Mouse (Mus musculus): Measurements from ENCODE around the gene Slc9a2. TPM values are rescaled to one million over a fixed set of nuclear protein-coding genes. Genes with fewer than 3 reads are reported as not detected.
"Not testable (repeated sequence)": the region's sequence is repeated elsewhere in the genome, so short reads cannot be mapped to it uniquely, and the experiment has no call there.

The Slc9a2 gene
- polyA plus RNA-seq, 1 experiment from 2014 or later: 0.04 TPM

DNA sequence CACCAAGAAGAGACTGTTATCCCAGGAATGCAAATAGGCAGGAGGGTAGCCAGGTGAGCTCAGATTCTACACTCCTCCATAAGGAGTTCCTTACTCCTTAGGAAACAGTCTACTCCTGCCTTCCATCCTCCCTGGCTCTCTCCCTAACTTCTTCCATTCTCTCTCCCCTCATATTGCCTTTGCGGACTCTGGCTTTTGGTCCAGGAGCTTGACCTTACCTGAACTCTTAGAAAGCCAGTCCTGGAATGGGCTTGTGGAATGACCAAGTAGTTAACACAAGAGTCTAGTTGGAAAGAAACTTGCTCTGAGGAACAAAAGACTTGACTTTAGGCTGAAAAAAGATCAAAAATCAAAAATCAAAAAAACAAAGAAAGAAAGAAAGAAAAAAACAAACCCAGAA, 48.3 kb downstream of the Slc9a2 start:
- ATAC-seq (ENCODE audit: low read depth): no peak

GRCm38 (mm10) chr1:40737671-40738070, 57.3 kb downstream of the Slc9a2 start:
- no peaks in the 10 kb centered on the region for H3K36me3 ChIP-seq
- no peaks in the 10 kb centered on the region for H3K4me1 ChIP-seq (replicated peaks)
- H3K4me2 ChIP-seq: no peak overlapping the region
- no peak overlapping the region for H3K27ac ChIP-seq (replicated peaks)
- 78% methylated on average over 8 of the region's 8 CpGs for WGBS
- H3K4me3 ChIP-seq: no peak overlapping the region
- H3K9me3 ChIP-seq: no peaks in the 10 kb centered on the region
- H3K9ac ChIP-seq: no peak overlapping the region
- no peaks in the 10 kb centered on the region for H3K27me3 ChIP-seq
- no peak for ATAC-seq (ENCODE audit: low read depth)

More for the DNA sequence above, 48.3 kb downstream of the Slc9a2 start:
- Histone ChIP-seq H3K36me3 (no peaks in the 10 kb centered on the region), H3K27me3 (no peaks in the 10 kb centered on the region), H3K27ac (replicated peaks) (no peak overlapping the region), H3K4me2 (no peak overlapping the region), H3K4me1 (replicated peaks) (no peaks in the 10 kb centered on the region), H3K9me3 (no peaks in the 10 kb centered on the region), H3K4me3 (no peak overlapping the region), H3K9ac (no peak overlapping the region)
- 96% methylated on average over 1 of the region's 1 CpGs for WGBS

DNA sequence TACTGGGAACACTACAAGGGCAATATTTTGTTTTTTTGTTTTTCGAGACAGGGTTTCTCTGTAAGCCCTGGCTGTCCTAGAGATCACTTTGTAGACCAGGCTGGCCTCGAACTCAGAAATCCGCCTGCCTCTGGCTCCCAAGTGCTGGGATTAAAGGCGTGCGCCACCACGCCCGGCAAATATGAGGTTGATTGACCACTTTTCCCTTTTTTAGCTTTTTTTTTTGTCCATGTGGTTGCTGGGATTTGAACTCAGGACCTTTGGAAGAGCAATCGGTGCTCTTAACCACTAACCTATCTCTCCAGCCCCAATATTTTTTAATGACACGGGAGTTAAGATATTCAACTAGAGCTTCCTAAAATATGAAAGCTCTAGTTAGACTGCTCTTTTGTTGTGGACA, 57.9 kb downstream of the Slc9a2 start:
- not testable (repeated sequence) for H3K9me3 ChIP-seq; H3K27ac ChIP-seq (replicated peaks); ATAC-seq (ENCODE audit: low read depth); H3K4me3 ChIP-seq; H3K4me1 ChIP-seq (replicated peaks); H3K36me3 ChIP-seq; H3K4me2 ChIP-seq; H3K9ac ChIP-seq; H3K27me3 ChIP-seq
- WGBS: 94% methylated on average over 9 of the region's 9 CpGs

DNA sequence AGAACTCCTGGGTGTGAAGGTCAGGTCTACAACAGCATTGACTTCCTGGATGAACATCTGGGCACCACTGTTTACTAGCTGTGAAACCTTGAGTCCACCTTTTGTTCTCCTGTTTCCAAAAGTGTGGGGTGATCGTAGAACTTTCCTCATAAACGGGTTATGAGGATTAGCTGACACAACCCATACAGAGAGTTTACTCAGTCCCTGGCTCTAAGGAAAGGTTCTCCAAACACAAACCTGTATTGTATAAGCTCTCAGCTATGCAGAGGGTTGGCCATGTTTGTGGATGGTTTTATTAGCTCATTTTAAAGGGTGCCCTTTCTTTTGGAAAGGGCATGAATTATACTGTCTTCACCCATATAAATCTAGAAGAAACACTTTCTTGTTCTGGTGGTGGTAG, 60.4 kb downstream of the Slc9a2 start:
- H3K27me3 ChIP-seq: no peaks in the 10 kb centered on the region
- ATAC-seq (ENCODE audit: low read depth): no peak
- 85% methylated on average over 2 of the region's 2 CpGs for WGBS
- no peaks in the 10 kb centered on the region for H3K4me1 ChIP-seq (replicated peaks)
- H3K9me3 ChIP-seq: no peaks in the 10 kb centered on the region
- H3K36me3 ChIP-seq: no peaks in the 10 kb centered on the region
- no peak overlapping the region for H3K4me2 ChIP-seq
- H3K4me3 ChIP-seq: no peak overlapping the region
- no peak overlapping the region for H3K27ac ChIP-seq (replicated peaks)
- no peak overlapping the region for H3K9ac ChIP-seq

- Histone ChIP-seq H3K4me2 (no peak overlapping the region), H3K27me3 (no peaks in the 10 kb centered on the region), H3K9ac (no peak overlapping the region), H3K4me3 (no peak overlapping the region), H3K36me3 (no peaks in the 10 kb centered on the region), H3K27ac (replicated peaks) (no peak overlapping the region), H3K4me1 (replicated peaks) (no peaks in the 10 kb centered on the region), H3K9me3 (no peaks in the 10 kb centered on the region)
- no peak for ATAC-seq (ENCODE audit: low read depth)
- 75% methylated on average over 5 of the region's 5 CpGs for WGBS
These were observed 65.7 kb downstream of the Slc9a2 start for GRCm38 (mm10) chr1:40746089-40746488.

- Histone ChIP-seq H3K4me2 (no peak overlapping the region), H3K9ac (no peak overlapping the region), H3K36me3 (no peaks in the 10 kb centered on the region), H3K4me3 (no peak overlapping the region), H3K27ac (replicated peaks) (no peak overlapping the region), H3K27me3 (no peaks in the 10 kb centered on the region), H3K4me1 (replicated peaks) (0 out of 2 replicates have a peak, but pooled peaks cover 4% of the 10 kb centered on the region), H3K9me3 (no peaks in the 10 kb centered on the region)
- WGBS: 84% methylated on average over 6 of the region's 6 CpGs
- no peak for ATAC-seq (ENCODE audit: low read depth)
These were observed 79.5 kb downstream of the Slc9a2 start for GRCm38 (mm10) chr1:40759751-40760445.

DNA sequence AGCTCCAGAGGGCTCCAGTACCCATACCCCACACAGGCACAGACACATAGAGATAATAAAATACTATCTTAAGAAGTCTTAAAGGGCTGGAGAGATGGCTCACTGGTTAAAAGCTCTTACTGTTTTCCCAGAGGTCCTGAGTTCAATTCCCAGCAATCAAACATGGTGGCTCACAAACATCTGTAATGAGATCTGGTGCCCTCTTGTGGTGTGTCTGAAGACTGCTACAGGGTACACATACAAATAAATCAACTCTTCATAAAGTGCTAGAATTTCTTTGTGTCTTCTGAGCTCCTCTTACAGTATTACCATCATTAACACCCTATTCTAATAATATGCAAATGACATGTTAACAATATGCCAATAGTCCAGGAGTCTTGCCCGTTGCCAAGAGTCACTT, 83.7 kb downstream of the Slc9a2 start:
- Histone ChIP-seq H3K4me3 (no peak overlapping the region), H3K9ac (no peak overlapping the region), H3K4me2 (no peak overlapping the region), H3K27me3 (no peaks in the 10 kb centered on the region), H3K36me3 (no peaks in the 10 kb centered on the region), H3K9me3 (no peaks in the 10 kb centered on the region), H3K4me1 (replicated peaks) (no peaks in the 10 kb centered on the region), H3K27ac (replicated peaks) (no peak overlapping the region)
- ATAC-seq (ENCODE audit: low read depth): no peak
- WGBS: 69% methylated on average over 1 of the region's 1 CpGs

- H3K4me2 ChIP-seq: no peak overlapping the region
- WGBS: 38% methylated on average over 15 of the region's 15 CpGs
- no peak overlapping the region for H3K27ac ChIP-seq (replicated peaks)
- no peaks in the 10 kb centered on the region for H3K27me3 ChIP-seq
- ATAC-seq (ENCODE audit: low read depth): no peak
- no peak overlapping the region for H3K9ac ChIP-seq
- no peaks in the 10 kb centered on the region; the same call in 1 of the 2 replicates for H3K4me1 ChIP-seq (replicated peaks)
- no peaks in the 10 kb centered on the region for H3K9me3 ChIP-seq
- H3K4me3 ChIP-seq: no peak overlapping the region
- no peaks in the 10 kb centered on the region for H3K36me3 ChIP-seq
These were observed 84.4 kb downstream of the Slc9a2 start for GRCm38 (mm10) chr1:40764701-40765275.

DNA sequence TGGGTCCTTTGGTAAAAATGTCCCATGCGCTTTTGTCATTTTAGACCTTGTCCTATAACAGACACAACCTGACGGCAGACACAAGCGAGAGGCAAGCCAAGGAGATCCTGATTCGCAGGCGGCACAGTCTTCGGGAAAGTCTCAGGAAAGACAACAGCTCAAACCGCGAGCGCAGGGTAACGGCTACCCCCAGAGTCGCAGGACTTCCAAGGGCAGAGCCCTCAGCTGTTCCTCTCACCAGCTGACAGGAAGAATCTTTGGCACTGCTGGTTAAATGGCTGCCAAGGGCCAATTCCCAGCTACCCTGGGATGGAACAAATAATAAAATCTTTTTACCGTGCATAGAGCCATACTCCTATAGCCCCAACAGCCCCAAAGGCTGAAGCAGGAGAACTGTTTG, 85.1 kb downstream of the Slc9a2 start:
- Histone ChIP-seq H3K27ac (replicated peaks) (no peak overlapping the region), H3K4me1 (replicated peaks) (no peaks in the 10 kb centered on the region; the same call in 1 of the 2 replicates), H3K27me3 (no peaks in the 10 kb centered on the region), H3K4me3 (no peak overlapping the region), H3K36me3 (no peaks in the 10 kb centered on the region), H3K9ac (no peak overlapping the region), H3K9me3 (no peaks in the 10 kb centered on the region), H3K4me2 (no peak overlapping the region)
- ATAC-seq (ENCODE audit: low read depth): no peak
- 79% methylated on average over 12 of the region's 12 CpGs for WGBS

DNA sequence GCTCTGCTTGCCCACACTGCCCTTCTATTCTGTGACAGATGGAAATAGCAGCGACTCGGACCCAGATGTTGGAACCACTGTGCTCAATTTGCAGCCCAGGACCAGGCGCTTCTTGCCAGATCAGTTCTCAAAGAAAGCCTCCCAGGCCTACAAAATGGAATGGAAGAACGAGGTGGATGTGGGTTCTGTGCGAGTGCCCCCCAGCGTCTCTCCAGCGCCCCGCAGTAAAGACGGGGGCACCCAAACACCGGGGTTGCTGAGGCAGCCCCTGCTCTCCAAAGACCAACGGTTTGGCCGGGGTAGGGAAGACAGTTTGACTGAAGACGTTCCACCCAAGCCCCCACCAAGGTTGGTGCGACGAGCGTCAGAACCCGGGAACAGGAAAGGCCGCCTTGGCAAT, 87.2 kb downstream of the Slc9a2 start:
- H3K27me3 ChIP-seq: no peaks in the 10 kb centered on the region
- H3K4me3 ChIP-seq: no peak overlapping the region
- no peak overlapping the region for H3K4me2 ChIP-seq
- no peaks in the 10 kb centered on the region; the same call in 1 of the 2 replicates for H3K4me1 ChIP-seq (replicated peaks)
- no peaks in the 10 kb centered on the region for H3K36me3 ChIP-seq
- H3K9me3 ChIP-seq: no peaks in the 10 kb centered on the region
- no peak overlapping the region for H3K27ac ChIP-seq (replicated peaks)
- H3K9ac ChIP-seq: no peak overlapping the region
- 86% methylated on average over 18 of the region's 18 CpGs for WGBS
- no peak for ATAC-seq (ENCODE audit: low read depth)

- Histone ChIP-seq H3K36me3 (peaks cover 4% of the 10 kb centered on the region), H3K9ac (no peak overlapping the region), H3K4me3 (no peak overlapping the region), H3K9me3 (no peaks in the 10 kb centered on the region), H3K4me2 (no peak overlapping the region), H3K27ac (replicated peaks) (no peak overlapping the region), H3K4me1 (replicated peaks) (no peaks in the 10 kb centered on the region; the same call in 1 of the 2 replicates), H3K27me3 (no peaks in the 10 kb centered on the region)
- 30% methylated on average over 6 of the region's 6 CpGs for WGBS
- no peak for ATAC-seq (ENCODE audit: low read depth)
These were observed 88.2 kb downstream of the Slc9a2 start for GRCm38 (mm10) chr1:40768606-40769005.

DNA sequence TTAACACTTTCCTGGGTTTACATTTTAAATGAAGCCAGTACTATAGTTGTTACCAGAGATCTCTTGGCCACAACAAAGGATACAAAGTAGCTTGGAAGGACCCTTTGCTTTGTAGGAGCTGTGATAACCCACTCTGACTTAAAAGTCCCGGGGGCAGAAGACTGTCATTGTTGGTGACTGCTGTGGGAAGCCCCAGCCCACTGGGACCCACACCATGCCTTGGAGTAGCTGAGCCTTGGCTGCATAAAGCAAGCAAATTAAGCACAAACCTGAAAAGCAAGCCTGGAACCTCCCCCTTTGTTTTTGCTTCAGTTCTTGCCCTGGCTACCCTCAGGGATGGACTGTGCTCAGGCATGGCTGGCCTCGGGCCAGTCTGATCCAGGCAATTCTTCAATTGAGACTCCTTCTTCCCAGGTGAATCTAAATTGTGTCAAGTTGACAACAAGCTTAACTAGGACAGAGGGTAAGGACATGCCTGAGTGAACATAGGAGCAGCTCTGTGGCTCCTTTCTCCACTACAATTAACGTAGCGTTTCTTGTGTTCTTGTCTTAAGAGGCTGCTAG, 89.0 kb downstream of the Slc9a2 start:
- no peak overlapping the region for H3K4me3 ChIP-seq
- H3K9me3 ChIP-seq: no peaks in the 10 kb centered on the region
- no peak for ATAC-seq (ENCODE audit: low read depth)
- no peak overlapping the region for H3K27ac ChIP-seq (replicated peaks)
- H3K9ac ChIP-seq: no peak overlapping the region
- H3K4me1 ChIP-seq (replicated peaks): no peaks in the 10 kb centered on the region; the same call in 1 of the 2 replicates
- peaks cover 12% of the 10 kb centered on the region for H3K36me3 ChIP-seq
- no peak overlapping the region for H3K4me2 ChIP-seq
- 61% methylated on average over 4 of the region's 4 CpGs for WGBS
- no peaks in the 10 kb centered on the region for H3K27me3 ChIP-seq
